Mouse (Mus musculus): ENCODE measurements around the gene Emilin3. TPM values are rescaled to one million over a fixed set of nuclear protein-coding genes. Genes with fewer than 3 reads are reported as not detected.
"Not testable (repeated sequence)": the region's sequence is repeated elsewhere in the genome, so short reads cannot be mapped to it uniquely, and the experiment has no call there.

Gene Emilin3
- total RNA-seq (2017) = not detected in 2 replicates

- no peak for ATAC-seq (replicated peaks in 1 of 2; ENCODE audit: insufficient read depth in 1 of 2, low FRiP score in 2 of 2, low TSS enrichment in 1 of 2, low read depth in 1 of 2, poor library complexity in 2 of 2, severe bottlenecking in 2 of 2)
Measured at GRCm38 (mm10) chr2:160912231-160912671, at the start of gene Emilin3. Gene Emilin3, minus strand, starts transcription at chr2:160912328.

DNA sequence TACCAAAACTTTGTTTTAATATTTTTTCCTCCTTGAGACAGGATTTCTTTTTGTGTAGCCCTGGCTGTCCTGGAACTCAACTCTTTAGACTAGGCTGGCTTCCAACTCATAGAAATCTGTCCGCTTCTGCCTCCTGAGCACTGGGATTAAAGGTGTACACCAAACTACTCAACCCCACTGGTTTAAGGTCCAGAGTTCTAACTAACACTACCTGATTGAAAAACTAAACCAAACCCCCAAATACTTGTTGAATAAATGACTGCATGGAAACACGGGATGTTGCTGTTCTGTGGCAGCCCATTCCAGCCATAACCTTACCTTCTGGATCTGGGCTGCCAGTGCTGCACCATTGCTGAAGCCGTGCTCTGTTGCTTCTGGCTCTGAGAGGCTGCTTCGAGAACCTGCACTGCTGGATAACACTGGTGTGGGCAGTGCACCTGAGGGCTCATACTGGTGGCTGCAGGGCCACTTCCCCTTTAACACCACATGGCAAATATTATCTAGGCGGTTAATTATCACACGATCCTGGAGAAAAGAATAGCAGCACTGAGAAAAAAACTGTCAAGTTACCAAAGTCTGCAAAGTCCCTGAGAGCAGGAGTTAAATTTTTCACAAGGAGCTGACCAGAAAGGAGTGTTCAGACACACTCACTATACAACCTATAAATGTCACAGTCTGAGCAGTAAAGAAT is 49.0 kb upstream of the Emilin3 start:
- ATAC-seq (replicated peaks in 1 of 2; ENCODE audit: insufficient read depth in 1 of 2, low FRiP score in 2 of 2, low TSS enrichment in 1 of 2, low read depth in 1 of 2, poor library complexity in 2 of 2, severe bottlenecking in 2 of 2) = no peak

- no peak for ATAC-seq (replicated peaks in 1 of 2; ENCODE audit: insufficient read depth in 1 of 2, low FRiP score in 2 of 2, low TSS enrichment in 1 of 2, low read depth in 1 of 2, poor library complexity in 2 of 2, severe bottlenecking in 2 of 2)
Measured at GRCm38 (mm10) chr2:160959901-160960300, 47.8 kb upstream of the Emilin3 start.

DNA sequence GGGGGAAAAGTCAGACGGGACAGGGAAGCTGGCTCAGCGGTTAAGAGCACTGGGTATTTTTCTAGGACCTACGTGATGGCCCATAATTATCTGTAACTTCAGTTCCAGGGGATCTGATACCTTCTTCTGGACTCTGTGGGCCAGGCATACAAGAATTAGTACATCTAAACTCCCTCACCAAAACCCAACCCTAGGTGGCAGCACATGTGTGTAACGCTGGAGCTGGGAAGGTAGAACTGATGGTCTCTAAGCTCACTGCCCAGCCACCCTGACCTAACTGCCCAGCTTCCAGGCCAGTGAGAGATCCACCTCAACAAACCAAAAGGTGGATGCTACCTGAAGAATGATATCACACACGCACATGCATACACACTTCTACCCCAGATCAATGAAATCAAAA is 46.6 kb upstream of the Emilin3 start:
- ATAC-seq (replicated peaks in 1 of 2; ENCODE audit: insufficient read depth in 1 of 2, low FRiP score in 2 of 2, low TSS enrichment in 1 of 2, low read depth in 1 of 2, poor library complexity in 2 of 2, severe bottlenecking in 2 of 2) = no peak

- ATAC-seq (replicated peaks in 1 of 2; ENCODE audit: insufficient read depth in 1 of 2, low FRiP score in 2 of 2, low TSS enrichment in 1 of 2, low read depth in 1 of 2, poor library complexity in 2 of 2, severe bottlenecking in 2 of 2) = not testable (repeated sequence)
Measured at GRCm38 (mm10) chr2:160957801-160958200, 45.7 kb upstream of the Emilin3 start.

DNA sequence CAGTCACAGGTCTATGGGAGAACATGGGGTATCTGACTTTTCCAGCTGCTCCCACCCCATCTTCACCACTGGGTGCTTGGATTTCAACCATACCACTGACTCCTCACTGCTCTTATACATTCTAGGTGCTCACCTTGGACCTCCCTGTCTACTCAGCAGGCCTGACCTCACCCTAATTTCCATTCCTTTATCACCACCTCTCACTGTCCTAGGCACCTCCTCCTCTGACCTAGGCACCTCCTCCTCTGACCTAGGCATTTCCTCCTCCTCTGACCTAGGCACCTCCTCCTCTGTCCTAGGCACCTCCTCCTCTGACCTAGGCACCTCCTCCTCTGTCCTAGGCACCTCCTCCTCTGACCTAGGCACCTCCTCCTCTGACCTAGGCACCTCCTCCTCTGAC is 45.2 kb upstream of the Emilin3 start:
- not testable (repeated sequence) for ATAC-seq (replicated peaks in 1 of 2; ENCODE audit: insufficient read depth in 1 of 2, low FRiP score in 2 of 2, low TSS enrichment in 1 of 2, low read depth in 1 of 2, poor library complexity in 2 of 2, severe bottlenecking in 2 of 2)

- ATAC-seq (replicated peaks in 1 of 2; ENCODE audit: insufficient read depth in 1 of 2, low FRiP score in 2 of 2, low TSS enrichment in 1 of 2, low read depth in 1 of 2, poor library complexity in 2 of 2, severe bottlenecking in 2 of 2) = no peak
Measured at GRCm38 (mm10) chr2:160955331-160955730, 43.2 kb upstream of the Emilin3 start.

DNA sequence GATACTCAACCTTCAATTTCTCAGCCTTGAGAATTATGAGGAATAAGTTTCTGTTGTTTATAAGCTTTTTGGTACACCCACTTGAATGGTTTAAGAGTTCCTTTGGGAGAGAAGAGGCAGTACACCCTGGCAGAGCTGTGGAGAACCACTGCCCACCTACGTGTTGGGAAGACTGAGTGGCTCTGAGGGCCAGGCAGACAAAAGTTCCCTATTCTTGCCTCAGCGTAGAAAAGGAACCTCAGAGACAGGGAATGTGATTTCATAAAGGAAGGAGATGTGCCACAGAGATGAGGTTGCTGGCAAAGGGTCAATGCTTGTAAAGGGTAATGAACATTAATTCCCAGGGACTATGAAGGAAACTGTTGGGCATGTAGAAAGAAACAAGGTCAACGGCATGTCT is 42.4 kb upstream of the Emilin3 start:
- no peak for ATAC-seq (replicated peaks in 1 of 2; ENCODE audit: insufficient read depth in 1 of 2, low FRiP score in 2 of 2, low TSS enrichment in 1 of 2, low read depth in 1 of 2, poor library complexity in 2 of 2, severe bottlenecking in 2 of 2)

DNA sequence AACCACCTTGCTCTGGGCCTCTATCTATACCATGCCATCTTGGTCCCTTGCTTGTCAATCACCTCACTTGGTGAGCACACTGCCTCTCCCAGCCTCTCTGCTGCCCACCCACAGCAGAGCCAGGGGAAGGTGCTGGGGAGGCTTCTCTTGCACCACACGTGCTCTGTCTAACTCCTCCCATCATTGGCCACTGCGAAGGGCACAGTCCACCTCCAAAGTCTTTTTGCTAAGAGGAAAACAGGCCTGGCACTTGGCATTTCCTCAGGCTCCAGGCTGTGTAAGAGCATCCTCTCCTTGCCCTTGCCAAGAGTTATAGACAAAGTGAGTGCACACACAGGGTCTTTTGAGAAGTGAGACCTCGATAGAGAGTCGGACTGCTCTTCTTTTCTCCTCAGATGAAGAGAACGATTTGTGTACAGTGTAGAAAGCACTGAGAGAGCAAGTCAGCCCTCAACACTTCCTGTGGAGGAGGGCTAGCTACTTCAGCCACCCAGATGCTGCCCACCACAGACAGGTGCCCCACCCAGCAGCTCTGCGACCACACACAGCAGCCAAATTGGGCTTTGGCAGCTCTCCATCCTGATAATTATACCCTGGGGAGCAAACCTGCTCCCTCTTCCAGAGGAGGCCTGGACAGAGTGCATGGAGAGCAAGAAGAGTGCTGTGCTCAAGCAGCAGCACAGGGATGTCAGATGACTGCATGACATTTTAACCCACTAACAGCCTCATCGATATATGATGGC is 41.2 kb upstream of the Emilin3 start:
- no peak for ATAC-seq (replicated peaks in 1 of 2; ENCODE audit: insufficient read depth in 1 of 2, low FRiP score in 2 of 2, low TSS enrichment in 1 of 2, low read depth in 1 of 2, poor library complexity in 2 of 2, severe bottlenecking in 2 of 2)

DNA sequence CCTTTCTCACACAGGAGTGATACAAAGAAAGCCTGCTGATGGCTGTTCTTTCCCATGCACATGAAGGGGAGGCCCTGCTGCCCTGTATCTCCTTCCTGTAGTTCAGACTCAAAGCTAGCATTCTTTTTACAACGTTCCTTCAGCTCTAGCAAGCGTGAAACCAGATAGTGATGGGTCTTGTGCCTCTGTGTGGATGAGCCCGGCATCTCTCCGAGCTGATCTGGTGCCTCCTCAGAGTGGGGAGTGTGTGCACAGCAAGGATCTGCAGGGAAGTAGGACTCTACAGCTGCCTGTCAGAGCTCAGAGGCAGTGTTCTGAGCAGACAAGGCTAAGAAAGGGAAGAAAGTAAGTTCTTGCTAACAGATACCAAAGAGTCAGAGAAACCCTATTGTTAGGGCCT is 39.5 kb upstream of the Emilin3 start:
- no peak for ATAC-seq (replicated peaks in 1 of 2; ENCODE audit: insufficient read depth in 1 of 2, low FRiP score in 2 of 2, low TSS enrichment in 1 of 2, low read depth in 1 of 2, poor library complexity in 2 of 2, severe bottlenecking in 2 of 2)

GRCm38 (mm10) chr2:160942443-160942842 is 30.3 kb upstream of the Emilin3 start:
- ATAC-seq (replicated peaks in 1 of 2; ENCODE audit: insufficient read depth in 1 of 2, low FRiP score in 2 of 2, low TSS enrichment in 1 of 2, low read depth in 1 of 2, poor library complexity in 2 of 2, severe bottlenecking in 2 of 2) = no peak

GRCm38 (mm10) chr2:160940930-160941709 is 29.0 kb upstream of the Emilin3 start:
- no peak for ATAC-seq (replicated peaks in 1 of 2; ENCODE audit: insufficient read depth in 1 of 2, low FRiP score in 2 of 2, low TSS enrichment in 1 of 2, low read depth in 1 of 2, poor library complexity in 2 of 2, severe bottlenecking in 2 of 2)

DNA sequence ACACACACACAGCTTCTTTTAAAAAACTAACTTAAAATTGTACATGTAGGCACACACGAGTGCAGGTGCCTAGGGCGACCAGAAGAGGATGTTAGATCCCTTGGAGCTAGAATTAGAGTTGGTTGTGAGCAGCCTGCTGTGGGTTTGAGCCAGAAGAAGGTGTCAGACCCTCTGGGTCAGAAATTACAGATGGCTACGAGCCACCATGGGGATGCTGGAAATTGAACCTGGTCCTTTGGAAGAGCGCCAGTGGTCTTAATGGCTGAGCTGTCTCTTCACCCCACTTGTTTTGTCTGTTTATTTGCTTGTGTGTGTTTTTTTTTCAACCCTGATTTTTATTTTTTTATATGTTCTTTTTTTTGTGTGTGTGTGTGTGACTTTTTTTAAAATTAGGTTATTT is 22.3 kb upstream of the Emilin3 start:
- ATAC-seq (replicated peaks in 1 of 2; ENCODE audit: insufficient read depth in 1 of 2, low FRiP score in 2 of 2, low TSS enrichment in 1 of 2, low read depth in 1 of 2, poor library complexity in 2 of 2, severe bottlenecking in 2 of 2) = no peak

- no peak for ATAC-seq (replicated peaks in 1 of 2; ENCODE audit: insufficient read depth in 1 of 2, low FRiP score in 2 of 2, low TSS enrichment in 1 of 2, low read depth in 1 of 2, poor library complexity in 2 of 2, severe bottlenecking in 2 of 2)
Measured at GRCm38 (mm10) chr2:160933890-160934289, 21.8 kb upstream of the Emilin3 start.

GRCm38 (mm10) chr2:160932981-160933380 is 20.9 kb upstream of the Emilin3 start:
- no peak for ATAC-seq (replicated peaks in 1 of 2; ENCODE audit: insufficient read depth in 1 of 2, low FRiP score in 2 of 2, low TSS enrichment in 1 of 2, low read depth in 1 of 2, poor library complexity in 2 of 2, severe bottlenecking in 2 of 2)

- ATAC-seq (replicated peaks in 1 of 2; ENCODE audit: insufficient read depth in 1 of 2, low FRiP score in 2 of 2, low TSS enrichment in 1 of 2, low read depth in 1 of 2, poor library complexity in 2 of 2, severe bottlenecking in 2 of 2) = no peak
Measured at GRCm38 (mm10) chr2:160932325-160932724, 20.2 kb upstream of the Emilin3 start.

DNA sequence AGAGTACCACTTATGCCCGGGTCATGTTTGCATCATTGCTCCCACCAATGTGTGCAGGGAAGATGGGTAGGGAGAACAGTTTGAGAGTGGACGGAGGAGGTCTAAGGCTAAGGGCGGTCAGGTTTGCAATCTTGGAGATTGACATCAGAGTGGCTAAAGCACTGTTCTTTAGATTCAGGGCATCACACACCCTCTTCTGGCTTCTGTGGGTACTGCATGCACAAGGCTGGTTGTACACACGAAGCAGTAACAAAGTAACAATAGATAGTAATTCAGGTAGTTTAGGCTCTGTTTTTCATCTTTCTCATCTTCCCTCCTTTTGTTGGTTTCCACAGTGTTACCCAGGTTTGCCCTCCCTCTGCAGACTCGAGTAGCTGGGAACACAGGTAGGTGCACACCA is 19.2 kb upstream of the Emilin3 start:
- no peak for ATAC-seq (replicated peaks in 1 of 2; ENCODE audit: insufficient read depth in 1 of 2, low FRiP score in 2 of 2, low TSS enrichment in 1 of 2, low read depth in 1 of 2, poor library complexity in 2 of 2, severe bottlenecking in 2 of 2)

GRCm38 (mm10) chr2:160925203-160925602 is 13.1 kb upstream of the Emilin3 start:
- ATAC-seq (replicated peaks in 1 of 2; ENCODE audit: insufficient read depth in 1 of 2, low FRiP score in 2 of 2, low TSS enrichment in 1 of 2, low read depth in 1 of 2, poor library complexity in 2 of 2, severe bottlenecking in 2 of 2) = no peak
